Mouse (Mus musculus): ENCODE measurements around the gene Ttll11.

The Ttll11 gene

DNA sequence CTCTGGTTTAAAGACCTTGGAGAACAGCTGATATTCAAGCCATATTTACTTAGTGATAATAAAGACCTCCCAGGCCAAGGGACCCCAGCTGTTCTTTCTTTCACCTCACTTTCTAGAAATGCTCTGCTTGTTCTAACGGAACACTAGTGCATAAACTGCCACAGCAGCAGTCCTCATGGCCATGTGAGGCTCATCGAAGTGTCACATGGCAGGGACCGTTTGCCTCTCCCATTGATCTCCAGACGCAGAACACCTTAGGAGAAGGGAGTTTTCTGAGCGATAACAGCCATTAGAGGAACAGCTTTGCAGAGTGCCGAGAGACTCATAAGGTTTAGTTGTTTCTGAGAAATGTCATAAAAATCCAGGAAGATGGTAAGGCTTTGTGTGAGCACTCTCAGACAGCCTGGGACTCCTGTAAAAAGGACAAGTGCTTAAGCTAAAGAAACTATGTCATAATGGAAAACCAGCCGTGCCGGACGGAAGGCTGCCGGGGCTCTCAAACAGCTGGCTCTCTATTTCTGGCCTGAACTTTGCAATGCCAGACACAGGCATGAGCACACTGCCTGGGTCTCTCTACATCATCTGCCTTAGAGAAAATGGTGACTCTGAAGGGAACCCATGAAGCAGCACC, 13.7 kb downstream of the Ttll11 start:
- DNase-seq (ENCODE audit: extremely low spot score): no peak

DNA sequence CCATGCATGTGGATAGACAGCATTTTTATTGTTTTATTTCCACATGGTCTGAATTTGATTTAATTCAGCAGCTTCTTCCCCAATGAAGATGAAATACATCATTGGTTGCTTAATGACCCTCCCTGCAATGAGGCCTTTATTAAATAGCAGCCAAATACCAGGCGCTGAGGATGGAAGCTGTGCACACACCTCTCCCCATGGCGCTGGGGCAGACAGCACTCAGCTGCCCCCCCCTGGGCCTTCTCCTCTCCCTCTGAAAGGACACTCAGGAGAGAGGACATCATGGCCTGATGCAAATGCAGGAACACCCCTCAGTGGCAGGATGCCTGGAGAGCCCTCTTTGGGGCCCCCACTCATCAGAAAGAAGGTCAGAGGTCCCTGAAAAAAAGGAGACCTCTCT, 16.4 kb downstream of the Ttll11 start:
- no peak for DNase-seq (ENCODE audit: extremely low spot score)

DNA sequence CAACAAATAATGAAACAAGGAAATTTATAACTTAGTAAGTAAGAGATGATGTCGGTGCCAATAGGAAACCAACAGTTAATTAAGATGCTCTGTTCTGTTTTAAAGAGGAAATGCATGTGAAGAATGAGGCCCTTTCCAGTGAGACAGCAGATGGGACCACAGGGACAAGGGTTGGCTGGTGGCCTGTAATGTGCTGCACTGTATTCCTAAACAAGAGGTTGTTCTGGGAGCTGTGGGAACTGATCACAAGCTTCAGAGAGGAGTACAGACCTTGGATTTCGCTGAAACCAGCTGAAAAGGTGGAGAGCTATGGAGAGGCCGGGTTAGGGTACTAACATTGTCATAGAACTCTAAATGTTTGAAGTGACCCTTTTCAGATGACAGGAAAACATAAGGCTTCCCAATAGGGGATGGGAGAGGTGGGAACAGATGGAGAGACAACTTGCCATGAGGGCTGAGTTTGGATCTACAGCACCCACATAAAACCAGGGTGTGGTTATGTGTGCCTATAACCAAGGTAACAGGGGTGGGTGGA, 18.1 kb downstream of the Ttll11 start:
- no peak for DNase-seq (ENCODE audit: extremely low spot score)

DNA sequence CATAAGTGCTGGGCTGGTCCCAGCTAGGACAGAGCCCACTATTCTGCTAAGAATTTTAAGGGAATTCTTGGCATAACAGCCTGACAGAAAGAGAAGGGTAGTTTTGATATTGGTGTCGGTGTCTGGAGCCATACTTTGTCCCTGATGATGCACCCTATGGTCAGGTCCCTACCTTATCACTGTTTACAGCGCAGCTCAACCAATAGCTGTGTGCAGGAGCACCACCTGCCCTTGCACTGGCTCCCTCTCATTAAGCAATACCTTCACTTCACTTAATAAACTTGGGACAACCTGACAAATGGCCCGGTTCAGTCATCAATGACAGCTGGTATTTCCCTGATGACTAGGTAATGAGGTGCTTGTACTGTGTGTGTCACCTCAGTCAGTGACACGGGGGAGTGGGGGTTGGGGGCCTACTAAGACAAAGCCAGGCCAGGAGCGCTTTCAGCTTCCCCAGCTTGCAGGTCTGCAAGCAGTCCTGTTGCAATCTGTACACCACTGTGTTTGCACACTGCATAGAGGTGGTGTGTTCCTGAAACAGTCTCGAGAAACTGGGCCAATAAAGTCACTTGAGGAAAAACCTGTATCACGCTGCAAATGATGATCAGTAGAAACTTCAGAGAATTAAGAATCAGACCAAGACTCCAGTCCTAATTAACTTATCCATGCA, 22.1 kb downstream of the Ttll11 start:
- no peak for DNase-seq (ENCODE audit: extremely low spot score)

DNA sequence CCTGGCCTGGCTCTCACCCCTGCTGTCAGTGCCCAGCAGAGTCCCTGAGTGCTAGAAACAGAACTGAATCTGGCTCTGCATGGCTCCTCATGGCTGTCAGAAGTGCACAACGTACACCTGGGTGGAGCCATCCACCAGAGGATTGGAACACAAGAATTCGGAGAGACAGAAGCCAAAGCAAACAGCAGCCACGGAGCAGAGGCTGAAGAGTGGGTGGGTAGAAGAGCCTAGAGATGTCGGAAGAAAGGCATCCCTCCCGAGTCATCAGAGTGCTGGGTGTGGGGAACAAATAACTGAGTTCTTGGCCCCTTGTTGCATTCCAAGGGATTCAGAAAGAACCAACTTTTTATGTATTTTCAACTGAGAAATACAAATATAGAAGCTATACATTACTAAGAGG, 24.5 kb downstream of the Ttll11 start:
- DNase-seq (ENCODE audit: extremely low spot score): no peak

DNA sequence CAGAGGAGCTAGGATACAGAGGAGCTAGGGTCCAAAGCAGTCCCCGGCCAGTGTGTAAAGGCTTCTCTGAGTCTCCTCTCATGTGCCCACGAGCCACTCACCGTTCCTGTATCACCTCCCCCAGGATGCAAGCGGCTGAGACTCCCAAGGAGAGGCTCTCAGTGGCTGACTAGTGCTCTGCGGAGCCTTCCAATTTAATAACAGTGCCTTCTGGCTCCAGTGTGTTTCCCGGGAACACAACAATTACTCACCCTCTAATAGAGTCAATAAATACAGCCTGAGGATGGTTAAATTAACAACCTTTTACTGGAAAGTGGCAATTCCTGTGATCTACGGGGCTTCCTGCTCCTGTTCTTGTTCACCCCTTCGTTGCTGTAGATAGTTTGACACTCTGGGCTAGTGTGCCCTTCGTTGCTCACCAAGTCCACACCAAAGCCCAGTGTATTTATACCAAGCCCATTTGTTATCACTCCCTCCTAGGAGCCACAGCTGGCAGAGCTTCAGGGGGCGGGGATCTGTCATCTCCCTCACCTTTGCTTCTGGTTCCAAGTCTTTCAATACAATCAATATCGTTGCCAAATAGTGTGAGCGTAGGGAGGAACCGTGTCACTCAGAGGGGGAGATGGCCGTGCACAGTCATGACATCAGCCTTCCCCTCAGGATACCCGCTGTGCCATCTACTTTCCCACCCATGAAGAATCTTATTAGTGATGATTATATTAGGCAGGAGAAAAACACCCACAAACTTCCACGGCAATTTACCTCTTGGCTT, 27.3 kb downstream of the Ttll11 start:
- no peak for DNase-seq (ENCODE audit: extremely low spot score)

DNA sequence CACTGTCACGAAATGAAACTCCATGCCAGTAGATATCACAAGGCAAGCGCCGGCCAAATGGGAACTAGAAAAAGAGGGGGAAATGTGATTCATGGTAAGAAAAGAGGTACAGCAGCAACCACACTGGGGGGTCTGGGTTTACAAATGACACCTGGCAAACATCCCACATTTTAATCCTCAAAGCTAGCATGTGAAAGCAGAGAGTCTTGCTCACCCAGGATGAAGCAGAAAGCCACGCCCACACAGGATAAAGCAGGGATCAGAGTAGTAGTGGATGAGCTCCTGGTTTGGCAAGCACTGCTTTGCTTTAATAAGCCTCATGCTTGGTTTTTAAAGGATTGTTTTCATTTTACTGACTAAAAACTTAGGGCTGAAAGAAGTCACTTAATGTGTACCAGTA, 34.8 kb downstream of the Ttll11 start:
- DNase-seq (ENCODE audit: extremely low spot score): no peak

DNA sequence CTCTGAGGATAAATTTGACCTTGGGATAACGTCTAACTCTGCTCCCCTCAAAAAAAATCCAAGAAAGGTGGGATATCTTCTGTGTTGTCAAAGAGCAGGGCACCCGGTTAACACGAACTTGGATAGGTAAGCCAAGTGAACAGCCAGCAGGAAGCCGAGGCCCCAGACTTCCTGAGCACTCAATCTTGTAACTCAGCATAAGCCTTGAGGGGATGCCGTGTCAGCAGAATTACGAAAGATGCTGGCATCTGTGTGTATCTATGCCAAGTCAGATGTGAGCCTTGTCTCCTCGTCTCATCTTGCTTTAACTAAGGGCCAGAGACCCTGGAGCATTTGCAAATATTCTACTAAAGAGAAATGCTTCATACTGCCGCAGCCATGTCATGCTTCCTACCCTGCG, 36.8 kb downstream of the Ttll11 start:
- no peak for DNase-seq (ENCODE audit: extremely low spot score)

DNA sequence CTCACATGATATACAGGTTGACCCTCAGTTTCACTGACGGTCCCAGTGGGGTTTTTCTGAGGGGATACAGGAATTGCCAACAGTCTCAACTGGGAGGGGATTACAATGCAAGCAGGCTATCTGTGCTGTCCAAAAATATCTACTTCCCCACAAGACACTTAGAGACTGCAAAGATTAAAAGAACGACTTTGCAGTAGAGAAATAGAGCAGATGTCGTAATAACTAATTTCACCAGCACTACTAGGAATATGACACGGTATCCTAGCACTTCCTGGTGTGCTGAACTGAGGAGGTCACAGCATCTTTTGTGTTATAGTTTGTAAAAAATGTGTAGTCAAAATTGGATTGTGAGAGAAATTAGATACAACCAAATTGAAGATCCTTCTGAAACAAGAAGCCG, 44.7 kb downstream of the Ttll11 start:
- DNase-seq (ENCODE audit: extremely low spot score): no peak

DNA sequence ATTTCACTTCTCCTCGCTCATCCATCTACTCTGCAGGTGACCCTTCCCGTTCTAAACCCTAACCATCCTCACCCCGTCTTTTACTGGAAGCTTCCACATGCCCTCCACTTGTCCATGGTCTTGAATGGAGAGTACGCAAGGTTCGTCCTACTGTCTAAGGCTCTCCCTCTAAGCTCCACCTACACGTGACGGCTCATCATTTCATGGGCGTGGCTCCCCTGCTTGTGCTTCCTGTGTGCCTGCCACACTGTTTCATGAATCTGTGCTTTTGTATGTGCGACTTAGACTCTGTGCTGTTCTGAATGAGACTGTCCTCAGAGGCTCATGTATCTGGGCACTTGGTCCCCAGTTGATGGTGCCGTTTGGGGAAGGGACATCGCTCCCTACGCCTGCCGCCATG, 46.6 kb downstream of the Ttll11 start:
- no peak for DNase-seq (ENCODE audit: extremely low spot score)

DNA sequence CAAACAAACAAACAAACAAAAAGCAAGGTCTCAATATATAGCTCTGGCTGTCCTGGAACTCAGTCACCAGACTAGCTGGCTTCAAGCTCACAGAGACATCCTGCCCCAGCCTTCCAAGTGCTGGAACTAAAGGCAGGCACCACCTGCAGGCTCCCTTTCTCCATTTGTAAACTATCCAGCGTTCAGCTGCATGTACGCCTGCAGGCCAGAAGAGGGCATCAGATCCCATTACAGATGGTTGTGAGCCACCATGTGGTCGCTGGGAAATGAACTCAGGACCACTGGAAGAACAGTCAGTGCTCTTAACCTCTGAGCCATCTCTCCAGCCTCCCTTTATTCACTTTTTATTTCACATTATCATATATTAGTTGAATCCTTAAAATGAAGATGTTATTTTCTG, 48.1 kb downstream of the Ttll11 start:
- no peak for DNase-seq (ENCODE audit: extremely low spot score)

DNA sequence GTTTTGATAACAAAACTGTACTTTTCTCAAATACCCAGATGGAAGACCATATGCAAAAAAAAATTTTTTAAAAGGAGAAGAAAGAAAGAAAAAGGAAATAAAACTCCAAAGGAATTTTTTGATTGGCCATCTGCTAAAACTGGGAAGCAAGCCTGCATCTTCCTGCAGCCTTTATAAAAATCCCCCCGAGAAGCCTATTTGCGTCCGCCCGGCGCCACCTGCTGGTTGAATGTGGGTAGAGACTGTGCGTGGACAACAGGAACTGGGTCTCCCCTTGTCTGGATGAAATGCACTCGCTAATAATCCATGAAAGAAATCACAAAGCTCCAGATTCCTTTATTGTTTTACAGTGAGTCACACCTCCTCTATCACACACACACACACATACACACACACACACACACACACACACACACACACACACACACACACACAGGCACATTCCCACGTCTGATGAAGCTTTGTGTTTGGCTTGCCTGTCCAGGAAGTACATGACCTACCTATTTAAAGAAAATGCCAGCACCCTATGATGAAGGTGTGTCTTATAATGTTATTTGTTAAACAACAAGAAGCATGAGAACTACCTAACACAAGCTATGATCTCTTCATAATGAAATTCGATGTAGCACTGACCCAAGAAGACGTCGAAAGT, 49.1 kb downstream of the Ttll11 start:
- DNase-seq (ENCODE audit: extremely low spot score): peak; percentile 79

DNA sequence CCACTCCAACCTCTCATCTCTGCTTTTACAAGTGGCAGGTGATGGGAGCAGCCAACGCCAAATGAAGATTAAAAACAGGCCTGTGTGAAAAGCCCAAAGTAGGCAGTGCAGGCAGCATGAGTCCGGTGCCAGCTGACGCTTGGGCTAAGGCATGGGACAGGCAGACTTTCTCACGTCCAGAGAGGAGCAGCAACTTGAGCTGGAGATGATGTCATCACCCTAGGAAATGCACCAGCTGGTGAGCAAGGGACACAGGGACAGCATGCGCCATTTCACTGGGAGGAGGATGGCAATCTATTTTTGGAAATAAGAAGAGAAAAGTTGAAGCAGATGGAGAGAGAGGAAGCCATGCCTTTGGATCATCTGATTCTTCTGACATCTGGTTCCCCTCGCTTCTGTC, 51.6 kb downstream of the Ttll11 start:
- no peak for DNase-seq (ENCODE audit: extremely low spot score)

DNA sequence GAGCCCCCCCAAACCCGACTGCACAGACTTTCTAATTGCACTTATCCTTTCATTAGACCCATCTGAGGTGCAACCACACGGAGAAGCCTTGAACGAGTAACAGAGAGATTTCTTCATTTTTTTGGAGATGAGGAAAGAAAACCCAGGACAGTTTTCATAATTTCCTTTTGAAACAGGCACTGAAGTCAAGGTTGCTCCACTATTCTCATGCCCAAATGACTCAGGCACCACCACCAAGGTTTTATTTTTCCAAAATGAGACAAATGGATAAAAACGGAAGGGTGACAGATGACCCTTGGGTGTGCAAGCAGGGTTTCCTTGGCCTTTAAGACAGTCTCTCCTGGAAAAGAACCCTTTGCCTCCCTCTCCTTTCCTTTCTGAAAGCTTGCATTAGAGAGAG, 54.8 kb downstream of the Ttll11 start:
- DNase-seq (ENCODE audit: extremely low spot score): no peak

DNA sequence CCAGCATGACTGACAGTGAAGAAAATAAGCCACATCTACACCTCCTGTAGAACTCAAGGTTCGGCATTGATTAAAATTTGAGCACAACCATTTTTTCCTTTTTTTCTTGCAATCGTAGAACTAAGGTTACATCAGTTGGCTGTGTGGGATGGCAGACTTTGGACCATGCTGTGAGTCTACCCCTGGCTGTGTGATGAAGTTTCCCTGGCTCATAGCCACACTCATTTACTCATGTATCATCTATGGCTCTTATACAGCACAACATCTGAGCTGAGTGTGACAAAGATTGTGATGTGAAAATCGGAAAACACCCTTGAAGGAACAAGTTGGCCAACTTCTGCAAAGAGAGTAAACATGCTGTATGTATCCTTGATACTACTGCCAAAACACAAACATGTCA, 56.8 kb downstream of the Ttll11 start:
- DNase-seq (ENCODE audit: extremely low spot score): no peak

DNA sequence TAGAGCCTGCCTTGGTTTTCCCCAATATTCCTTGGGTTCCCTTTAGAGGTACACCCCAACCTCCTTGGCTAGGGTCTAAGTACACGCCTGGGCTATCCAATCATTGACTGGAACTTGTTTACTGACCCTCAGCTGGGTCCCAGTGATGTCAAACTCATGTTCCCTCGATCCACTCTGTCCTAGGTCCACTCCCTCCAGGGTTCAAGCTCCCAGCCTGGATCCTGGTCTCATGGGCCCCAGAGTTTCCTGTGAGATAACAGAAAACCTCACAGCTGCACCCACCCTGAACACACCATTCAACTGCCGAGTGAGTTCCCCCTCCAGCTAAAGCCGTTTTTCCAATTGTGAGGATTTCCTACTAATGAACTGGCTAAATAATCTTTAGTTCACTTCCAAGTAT, 67.6 kb downstream of the Ttll11 start:
- no peak for DNase-seq (ENCODE audit: extremely low spot score)

DNA sequence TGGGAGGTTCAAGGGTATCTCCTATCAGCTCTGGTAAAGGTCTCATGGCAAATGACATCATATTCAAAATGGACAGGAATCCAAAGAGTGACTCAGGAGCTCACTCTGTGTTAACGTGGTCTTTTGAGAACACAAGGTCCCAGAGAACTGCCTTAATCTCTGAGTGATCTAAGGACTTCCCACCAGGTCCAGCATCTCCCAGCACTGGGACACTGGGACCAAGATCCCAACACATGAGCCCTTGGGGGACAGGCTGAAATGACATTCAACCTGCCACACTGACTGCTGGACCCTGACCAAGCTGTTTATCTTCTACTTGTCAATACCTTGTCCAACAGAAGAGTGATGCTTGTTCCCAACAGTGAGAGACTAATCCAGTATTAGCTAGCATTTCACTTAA, 68.0 kb downstream of the Ttll11 start:
- no peak for DNase-seq (ENCODE audit: extremely low spot score)

DNA sequence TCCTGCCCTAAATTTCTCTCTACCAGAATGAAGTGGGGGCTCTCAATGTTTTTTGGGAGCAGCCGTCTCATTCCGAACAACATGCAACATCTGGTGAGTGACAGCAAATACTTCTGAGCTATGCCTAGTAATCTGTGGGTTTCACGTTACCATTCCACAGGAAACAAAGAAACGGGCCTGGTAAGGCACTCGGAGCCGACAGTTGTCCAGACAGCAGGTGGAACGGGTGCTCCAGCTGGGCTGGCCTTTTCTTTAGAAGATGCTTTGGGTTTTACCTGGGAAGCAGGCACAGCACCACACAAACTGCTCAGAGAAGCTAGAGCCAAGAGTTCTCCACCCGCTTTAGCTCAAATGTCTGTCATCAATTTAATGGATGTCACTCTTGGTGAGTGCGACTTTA, 69.0 kb downstream of the Ttll11 start:
- DNase-seq (ENCODE audit: extremely low spot score): no peak

DNA sequence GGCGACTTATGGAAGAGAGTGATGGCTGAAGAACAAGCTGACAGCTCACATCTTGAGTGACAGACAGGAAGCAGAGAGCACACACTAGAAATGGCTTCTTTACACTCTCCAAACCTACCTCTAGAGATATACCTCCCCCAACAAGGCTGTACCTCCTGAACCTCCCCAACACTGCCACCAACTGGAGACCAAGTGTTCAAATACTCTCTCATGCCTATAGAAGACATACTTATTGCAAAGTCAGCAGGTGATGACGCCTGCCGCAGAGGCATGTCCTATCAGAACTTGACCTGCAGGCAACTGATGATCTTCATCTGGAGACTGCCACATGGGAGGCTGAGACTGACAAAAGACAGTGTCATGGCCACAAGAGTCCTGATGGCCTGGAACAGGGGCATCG, 70.4 kb downstream of the Ttll11 start:
- DNase-seq (ENCODE audit: extremely low spot score): no peak

DNA sequence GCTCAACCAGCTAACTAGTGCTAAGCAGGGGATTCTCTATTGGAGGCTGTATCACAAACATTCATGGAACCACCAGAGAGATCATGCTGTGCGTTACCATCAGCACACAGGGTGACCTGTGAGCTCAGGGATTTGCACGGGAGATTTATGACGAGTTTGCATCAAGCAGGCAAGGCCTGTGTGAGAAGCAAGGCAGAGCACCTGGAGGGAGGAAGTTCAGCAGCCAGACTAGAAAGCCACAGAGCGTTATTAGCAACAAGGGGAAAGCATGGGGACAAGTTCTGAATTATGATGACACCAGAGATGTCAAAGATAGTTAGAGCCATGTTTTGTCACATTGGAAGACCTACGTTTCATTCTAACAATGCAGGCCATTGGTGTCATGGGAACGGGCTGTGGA, 72.1 kb downstream of the Ttll11 start:
- no peak for DNase-seq (ENCODE audit: extremely low spot score)

DNA sequence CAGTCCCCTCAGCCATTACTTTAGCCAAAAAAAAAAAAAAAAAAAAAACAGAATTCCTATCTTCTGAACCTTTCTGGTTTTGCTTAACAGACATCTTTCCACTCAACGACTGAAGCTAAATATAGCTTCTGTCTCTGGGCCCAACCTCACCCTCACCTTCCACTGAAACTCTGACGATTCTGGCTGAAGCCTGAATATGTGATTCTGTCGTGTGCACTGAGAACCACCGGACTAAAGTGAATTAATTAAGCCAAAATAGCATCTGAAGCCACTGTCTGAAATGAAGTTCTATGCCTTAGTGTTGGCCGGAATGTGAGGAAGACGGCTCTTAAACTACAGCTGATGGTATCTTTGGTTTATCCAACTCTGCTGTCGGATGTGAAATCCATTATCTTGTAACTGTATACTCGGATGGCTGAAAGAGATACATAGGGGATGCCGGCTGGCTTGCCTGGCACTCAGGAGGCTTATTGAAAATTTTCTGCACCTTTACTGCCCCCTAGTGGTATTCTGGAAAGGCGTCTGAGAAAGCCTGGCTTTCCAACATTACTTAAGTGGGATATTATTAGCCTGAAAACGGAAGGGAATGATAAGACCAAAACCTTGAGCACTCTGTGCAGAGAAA, 73.4 kb downstream of the Ttll11 start:
- DNase-seq (ENCODE audit: extremely low spot score): peak; percentile 71

DNA sequence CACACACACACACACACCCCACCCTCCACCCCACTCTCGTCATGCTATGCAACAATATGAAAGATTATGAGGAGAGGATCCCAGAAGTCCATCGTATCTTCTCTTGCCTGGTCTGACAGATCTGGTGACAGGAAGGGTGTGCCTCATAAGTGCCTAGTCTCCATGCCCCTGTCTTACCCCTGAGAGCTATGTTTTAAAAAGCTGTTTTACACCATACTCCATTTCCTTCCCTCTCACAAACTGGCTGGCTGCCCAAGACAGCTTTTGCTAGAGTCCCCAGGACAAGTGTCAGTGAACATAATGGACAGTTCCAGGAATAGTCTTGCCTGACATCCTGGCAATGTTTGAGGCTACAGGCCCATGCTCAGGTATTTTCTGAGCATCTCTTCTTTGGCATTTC, 78.9 kb downstream of the Ttll11 start:
- no peak for DNase-seq (ENCODE audit: extremely low spot score)

Data from embryo, embryonic 9.5 days (tissue).